Mouse (Mus musculus): ENCODE results near the gene Plekha6.

Gene Plekha6

DNA sequence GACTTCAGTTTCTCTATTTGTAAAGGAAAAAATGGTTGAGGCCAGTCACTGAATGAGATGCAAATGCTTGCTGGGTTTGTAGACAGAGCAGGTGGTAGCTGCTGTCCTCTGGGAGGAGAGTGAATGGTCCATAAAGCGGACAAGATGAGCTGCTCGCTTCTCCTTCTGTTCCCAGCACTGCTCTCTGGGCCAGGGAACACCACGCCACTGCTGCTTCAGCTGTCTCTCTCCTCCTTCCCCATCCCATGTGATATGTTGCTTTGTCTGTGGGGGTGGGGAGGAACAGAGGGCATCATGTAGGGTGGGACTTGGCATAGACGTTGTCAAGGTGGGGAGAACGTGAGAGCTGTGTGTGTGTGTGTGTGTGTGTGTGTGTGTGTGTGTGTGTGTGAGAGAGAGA, 53.0 kb downstream of the Plekha6 start:
- no peak for DNase-seq

DNA sequence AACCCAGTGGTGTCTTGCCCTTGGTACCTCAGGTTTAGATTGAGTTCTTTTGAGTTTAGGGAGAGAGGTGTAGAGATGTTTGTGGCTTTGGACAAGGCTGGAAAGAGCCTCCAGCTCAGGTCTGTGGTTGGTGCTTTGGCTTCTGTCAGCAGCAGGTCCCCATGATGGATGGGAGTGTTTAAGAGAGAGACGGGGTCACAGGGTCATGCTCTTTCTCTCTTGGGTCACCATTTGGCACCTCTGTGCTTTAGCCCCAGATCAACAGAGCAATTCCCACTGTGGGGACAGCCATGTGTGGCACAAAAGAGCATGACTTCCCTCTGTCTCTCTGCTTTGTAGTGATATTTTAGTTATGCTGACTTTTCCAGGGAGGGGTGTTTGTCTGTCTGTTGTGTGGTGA, 55.1 kb downstream of the Plekha6 start:
- DNase-seq = no peak

DNA sequence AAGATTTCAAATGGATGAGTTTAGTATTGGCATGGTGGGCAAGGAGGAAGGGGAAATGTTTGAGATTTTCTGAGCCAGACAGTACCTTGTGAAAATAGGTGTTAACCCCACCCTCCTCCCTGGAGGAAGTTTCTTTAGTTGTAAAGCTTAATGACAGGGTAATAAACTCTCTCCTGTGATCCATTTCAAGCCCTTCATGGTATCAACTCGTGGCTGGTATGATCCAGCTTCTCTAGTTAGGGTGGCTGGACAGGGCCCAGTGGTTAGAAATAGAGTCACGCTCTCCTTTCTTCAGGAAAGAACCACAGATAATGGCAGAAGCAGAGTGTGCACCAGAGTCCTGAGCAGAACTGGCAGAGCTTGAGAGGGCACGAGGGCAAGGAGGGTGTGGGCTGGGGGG, 57.4 kb downstream of the Plekha6 start:
- DNase-seq = no peak

DNA sequence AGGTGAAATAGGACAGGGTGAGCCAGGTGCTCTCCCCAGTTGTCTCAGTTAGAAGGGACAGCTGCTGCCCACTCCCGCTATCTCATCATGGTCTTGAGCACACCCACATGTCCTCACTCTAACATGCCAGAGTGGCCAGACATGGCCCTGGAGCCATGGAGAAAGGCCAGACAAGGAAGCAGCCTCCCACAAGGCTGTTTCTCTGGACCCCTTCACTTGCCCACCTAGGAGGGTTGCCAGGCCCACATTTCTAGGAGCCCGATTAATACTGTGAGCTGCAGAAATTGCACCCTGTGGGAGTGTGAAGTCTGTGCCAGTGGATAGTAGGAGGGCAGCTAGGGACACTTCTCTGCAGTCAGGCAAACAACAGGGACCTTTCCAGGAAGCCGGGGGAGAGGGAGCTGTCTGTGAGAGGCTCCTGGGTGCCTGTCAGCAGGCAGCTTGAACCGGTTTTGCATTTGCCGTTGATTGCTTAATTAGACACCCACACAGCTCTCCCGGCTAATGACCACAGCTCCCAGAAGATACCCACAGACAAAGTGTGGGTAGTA, 58.5 kb downstream of the Plekha6 start:
- no peak for DNase-seq

DNA sequence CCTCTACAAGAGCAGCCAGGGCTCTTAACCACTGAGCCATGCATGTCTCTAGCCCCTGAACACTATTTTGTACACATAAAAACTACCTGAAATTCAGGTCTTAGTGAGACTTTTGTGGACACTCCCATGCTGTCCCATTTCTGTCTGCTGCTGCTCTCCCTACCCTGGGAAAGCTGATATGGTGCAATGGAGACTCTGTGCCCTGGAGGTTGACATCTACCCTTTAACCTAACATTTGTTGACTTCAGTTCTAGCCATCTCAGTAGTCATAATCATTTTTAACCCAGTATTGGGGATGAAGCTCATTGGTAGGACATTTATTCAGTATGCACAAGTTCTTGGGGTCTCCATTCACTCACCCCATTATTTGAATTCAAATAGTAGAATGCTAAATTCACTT, 60.7 kb downstream of the Plekha6 start:
- DNase-seq = no peak

DNA sequence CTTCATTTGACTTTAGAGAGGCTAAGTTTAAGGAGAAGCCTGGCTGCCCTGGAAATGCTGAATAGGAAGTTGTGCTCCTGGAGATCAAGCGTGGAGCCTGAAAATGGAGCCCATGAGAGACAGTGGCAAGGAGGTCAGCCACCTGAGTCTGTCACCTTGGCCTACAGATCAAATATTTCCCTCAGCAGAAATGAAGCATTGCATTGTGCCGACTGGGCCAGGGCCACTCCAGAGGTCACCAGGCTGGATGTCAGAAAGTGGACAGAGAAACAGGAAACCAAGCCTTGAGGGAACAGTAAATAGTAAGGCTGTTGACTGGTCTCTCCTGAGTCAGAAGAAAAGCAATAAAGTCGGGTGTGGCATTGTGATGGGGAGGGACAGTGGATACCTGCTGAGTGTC, 61.1 kb downstream of the Plekha6 start:
- DNase-seq = no peak

DNA sequence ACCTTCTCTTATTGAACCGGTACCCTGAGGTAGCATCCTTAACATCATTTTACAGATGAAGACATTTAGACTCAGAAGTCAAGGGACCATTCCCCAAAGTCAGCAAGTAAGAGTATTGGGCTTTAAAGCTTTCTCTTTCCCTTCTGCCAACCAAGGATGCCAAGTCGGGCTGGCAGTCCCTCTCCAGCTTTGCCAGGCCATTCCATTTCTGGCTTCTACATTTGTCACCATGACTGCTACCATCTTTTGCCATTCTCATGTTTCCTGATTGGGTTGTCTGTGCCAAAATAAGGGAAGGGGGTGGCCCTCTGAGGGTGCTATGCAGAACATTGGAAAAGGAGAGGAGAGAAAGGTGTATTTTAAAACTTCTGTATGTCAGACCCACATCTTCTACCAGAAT, 61.6 kb downstream of the Plekha6 start:
- DNase-seq = no peak

DNA sequence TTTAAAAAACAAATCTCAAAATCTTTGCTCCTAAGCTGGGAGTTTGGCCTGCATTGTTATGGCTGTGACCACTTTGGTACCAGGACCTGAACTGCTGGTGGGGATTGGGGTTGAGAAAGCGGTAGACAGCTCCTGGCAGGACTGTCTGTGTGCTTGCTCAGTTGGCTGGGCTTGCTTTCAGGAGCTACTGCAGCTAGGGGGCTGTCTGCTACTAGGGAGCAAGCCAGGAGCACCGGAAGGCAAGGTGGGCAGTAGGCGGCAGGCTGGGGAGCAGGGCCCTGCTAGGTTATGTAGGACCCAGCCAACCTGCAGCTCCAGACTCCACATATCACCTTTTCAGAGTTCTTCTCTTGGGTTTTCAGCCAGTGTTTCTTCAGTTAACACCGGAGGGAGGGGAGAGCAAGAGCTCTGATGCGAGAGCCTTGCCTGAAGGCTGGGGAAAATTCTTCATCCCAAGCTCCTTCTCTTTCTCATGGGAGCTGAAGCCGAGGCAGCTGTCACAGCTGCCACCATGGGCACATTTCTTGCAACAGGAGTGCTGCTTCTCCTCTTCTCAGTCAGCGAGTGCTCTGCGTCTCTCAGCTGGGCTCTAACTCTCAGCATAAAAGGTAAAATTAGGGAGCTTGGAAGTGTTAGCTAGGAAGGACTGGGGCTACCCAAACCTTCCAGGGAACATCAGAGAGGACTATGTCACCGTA, 62.1 kb downstream of the Plekha6 start:
- DNase-seq = peak; percentile 25 to 37

DNA sequence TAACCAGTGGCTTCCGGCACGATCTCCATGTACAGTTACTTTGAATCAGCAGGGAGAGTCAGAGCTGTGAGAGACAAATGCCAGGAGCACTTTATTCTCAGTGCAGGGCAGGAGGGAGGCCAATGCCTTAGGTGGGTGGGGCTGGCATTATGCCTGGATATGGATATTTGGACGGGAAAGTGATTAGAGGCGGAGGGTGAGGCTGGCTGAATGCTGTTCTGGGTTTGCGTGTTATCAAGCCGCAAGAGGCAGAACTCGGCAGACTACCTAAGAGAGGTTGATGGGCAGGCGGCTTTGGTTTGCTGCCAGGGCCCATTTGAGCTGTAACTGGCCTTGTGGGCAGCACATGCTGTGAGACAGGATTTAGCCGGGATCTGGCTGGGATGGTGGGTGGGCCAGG, 62.9 kb downstream of the Plekha6 start:
- peak; percentile 53 to 59 for DNase-seq

DNA sequence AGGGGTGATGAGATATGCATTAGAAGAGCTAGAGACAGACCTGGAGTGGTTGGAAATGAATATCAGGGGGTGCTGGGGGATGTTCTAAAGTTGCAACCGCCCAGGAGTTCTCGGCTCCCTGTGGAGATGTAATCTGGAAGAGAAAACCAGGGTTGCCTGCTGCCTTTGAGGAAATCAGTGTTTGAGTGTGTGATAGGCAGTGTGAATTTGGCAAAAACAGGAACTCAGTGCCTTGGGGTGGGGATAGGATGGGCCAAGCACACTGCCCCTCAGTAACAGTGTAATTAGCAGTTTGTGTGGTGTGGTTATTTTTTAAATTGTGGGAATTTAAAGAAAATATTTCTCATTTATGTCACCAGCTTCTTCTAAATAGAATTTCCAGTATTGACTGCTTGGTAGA, 63.4 kb downstream of the Plekha6 start:
- DNase-seq = no peak

DNA sequence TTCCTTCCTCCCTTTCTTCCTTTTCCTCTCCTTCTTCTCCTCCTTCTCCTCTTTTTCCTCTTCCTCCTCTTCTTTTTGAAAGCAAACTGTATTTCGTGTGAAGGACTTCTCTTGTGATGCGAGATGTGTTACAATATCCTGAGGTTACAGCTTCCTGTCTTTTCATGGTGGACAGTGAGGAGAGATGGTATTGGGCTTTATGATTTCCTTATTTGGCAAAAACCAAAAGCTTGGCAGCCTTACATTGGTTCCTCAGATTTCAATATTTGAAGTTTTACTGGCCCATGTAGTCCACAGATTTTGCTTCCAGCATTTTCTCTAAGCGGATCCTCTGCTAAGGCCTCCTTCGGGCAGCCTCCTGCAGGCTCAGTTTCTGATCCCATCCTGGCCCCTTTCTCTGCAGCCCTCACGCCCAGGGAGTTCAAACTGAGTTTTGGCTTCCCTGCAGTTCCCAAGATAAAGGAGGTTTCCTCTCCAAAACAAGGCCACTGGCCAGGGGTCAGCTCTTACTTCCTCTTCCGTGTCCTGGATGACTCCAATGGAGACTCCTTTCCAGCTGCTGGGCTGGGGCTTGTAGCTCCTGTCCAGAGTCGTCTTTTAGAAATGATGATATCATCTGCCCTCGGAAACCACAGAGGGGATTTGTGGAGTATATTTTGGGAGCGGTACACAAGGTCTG, 64.9 kb downstream of the Plekha6 start:
- no peak for DNase-seq

DNA sequence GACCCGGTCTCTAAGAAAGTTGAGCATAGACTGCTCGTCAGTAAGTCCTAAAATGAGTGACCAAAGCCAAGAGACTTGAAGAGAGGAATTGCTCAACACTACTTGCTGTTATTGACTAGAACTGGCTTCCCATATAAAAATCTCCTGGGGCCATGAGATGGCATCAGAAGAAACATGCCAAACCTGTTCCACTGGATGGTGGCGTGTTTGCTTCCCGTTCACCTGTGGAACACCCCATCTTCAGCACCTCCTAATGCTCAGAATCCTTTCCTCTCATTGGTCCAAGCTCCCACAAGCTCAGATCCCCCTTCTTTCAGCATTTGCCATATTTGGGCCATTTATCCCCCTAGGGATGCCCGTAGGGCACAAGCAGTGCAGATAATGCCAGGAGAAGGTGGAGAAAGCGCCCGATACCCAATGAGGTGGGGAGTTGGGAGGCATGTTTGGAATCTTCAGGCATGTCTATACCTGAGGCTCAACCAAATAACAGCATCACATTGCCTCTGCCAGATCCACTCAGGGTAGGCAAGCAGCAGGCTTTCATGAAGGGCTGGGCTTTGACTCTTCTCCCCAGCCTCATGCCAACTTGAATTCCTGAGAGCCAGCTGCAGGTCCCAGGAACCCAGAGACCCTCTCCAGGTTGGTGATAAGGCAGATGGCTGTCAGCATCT, 67.6 kb downstream of the Plekha6 start:
- DNase-seq = no peak

DNA sequence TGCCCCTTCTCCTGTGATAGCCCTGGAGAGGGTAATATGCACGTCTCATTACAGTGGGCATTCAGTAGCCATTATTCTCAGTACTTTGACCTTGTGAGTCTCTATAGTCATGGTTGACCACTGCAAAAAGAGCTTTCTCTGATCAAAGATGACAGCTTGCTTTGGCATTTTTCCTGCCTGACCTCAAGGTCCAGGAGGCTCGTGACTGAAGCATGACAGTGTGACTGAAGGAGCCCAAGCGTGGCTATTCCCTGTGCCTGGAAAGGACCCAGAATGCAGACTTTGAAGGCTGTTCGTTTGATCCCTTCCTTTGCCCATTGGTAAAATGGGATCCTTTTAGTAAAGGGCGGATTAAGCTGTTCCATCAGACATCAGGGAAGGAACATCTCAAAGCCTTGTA, 71.9 kb downstream of the Plekha6 start:
- DNase-seq = no peak

DNA sequence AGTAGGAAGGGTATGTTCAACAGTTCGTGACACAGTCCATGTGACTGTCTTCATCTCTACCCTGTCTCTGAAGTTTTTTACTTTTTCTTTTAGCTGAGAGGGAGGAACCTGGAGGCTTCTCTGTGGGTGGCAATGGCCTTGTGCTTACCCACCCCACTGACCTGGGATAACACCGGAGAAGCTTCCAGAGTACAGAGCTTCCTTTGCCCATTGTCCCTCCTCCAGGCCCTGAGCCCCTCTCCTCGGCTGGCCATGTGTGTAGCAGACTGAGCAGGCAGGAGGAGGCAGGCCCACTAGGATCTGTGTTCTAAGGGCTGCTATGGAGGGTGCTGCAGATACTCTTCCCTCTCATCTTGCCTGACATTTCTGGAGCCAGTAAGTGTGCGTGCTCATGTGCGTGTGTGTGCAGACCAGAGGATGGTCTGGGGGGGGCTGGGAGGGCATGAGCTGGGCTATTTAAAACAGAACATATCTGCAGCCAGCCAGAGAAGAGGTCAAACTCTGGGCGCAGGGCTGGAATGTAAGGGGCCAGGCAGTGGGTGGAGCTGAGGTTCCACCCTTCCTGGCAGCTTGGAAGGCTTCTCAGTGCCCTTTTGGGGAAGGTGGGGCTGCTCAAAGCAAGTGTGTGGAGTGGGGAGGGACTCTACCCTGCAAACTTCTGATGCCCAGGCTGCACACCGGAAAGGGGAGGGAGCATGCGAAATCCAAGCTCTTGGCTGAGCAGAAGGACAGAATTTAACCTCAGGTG, 72.9 kb downstream of the Plekha6 start:
- no peak for DNase-seq

DNA sequence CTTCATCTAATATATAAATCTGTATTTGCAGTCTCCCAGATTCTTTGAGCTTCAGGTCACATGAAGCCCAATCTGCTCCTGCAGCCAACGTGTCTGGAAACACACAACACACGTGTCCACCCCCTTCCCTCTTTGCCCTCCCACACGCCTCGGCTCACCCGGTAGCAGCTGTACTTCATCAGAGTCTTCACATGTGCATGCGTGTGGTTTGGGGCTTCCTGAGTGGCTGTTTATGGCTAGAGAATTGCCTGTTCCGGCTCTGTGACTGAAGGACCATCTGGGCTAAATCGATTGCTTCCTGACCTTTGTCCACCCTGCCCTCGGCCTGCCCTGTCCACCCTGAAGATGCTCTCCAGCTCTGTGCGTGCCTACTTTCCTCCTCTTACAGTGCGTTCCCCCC, 73.7 kb downstream of the Plekha6 start:
- no peak for DNase-seq

DNA sequence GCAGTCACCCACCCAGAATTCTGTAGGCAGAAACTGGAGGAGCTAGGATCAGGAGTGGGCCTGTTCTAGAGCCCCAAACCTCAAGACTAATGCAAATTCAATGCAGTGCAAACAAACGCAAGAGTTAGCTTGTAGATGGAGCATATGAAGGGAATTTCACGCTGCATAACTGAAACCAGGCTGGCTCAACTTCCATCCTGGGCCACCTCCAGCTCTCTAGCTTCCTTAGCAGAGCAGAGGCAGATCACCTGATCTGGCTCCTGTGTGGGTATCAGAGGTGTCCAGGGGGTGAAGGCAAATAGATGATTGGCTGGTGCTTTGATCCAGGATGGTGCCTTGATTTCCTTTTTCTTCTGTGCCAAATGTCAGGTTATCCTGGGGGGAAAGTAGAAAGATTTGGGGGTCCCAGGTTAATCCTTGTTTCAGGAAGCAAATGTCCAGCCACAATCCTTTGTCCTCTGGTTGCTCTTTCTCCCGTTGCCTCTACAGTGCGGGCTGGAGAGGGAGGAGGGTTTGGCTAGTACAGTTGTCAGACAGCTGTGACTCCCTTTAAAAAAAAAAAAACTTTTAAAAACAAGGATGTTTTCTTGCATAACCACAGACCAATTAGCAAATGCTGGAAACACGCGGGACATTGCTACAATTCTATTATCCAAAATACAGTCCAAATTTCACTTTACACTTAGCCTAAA, 75.3 kb downstream of the Plekha6 start:
- DNase-seq = no peak

DNA sequence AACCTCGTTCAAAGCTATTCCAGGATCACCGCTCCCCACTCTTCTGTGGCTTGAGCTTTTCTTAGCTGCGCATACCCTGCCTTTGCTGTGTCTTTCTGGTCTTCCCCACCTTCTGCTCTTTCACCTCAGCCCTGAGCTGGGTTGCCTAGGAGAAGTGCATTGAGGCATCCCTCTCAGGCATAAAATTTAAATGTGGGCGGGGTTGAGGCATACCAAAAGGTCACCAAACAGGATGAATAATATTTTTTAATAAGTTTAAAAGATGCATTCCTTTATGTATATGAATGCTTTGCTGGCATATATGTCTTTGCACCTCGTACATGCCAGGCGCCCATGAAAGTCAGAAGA, 75.8 kb downstream of the Plekha6 start:
- no peak for DNase-seq

DNA sequence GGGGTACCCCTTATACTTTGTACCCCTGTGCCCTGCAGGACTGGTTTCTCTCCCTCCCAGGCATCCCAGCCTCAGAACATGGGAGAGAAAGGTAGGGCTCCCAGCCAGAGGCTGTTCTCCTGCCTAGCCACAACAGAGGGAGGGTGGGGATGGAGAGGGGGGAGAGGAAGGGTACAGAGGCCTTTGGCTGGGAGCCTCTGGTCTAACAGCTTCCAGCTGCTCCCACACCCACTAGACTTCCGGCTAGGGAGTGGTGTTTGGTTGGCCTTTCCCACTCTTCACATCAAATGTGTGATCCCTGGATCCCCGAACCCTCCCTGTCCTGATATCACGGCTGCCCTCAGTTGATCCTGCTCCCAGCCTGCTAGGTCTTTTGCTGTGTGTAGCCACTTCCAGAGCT, 76.9 kb downstream of the Plekha6 start:
- DNase-seq = no peak

DNA sequence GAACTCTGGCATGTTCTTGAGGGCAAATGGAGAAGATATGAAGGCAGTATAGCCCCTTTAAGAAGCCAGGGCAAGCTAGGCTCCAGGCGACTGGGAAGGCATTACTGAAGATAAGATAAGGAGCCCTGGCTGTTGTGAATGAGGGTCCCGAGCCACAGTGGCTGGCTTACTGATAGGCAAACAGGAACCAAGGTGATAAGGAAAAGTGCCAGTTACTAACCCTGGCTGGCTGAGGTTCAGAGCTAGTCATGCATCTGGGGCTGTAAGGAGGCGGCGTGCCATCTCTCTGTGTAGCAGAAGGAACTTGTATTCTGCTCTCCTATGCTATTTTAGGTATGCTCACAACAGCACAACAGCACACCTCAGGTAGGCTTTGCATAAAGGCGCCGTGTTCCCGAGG, 80.7 kb downstream of the Plekha6 start:
- DNase-seq = no peak

DNA sequence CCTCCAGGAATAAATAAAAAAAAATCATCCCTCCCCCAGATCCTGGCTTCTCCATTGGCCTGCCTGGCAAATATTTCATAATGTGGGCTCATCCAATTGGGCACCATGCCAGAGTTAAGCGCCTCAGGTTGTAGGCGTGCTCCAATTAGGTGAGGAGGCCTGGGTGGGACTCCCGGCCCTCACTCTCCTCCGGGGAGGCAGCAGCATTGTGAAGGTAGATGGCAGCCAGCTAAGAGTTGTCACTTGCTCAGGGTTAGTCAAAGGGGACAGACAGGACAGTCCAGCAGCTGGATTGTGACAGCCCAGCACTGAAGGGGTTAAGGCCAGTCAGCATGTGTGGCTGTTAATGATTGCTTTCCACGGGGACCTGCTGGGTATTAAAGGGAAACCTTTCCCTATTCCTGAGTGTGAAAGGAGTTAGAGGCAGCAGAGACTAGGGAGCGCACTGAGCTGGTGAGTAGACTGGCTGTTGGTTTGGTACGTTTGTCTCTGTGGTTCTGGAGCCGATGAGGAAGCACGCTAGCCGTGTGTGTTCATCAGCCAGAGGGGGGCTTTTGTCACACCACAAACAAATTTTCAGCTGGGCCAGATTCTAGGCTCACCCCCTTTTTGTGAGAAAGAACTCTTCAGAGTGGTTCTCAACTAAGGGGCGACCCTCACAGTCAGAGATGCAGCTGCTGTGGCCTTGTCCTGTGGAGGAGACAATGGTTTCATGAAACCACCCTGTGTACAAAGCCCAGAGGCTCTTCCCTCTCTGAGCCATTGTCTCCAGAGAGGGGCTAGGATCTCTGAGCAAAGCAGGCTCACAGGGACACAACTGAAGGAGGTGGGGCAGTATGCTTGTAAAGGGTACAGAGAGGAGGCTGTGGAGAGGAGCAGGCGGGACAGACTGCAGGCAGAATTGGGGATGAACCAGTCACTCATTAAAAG, 81.9 kb downstream of the Plekha6 start:
- no peak for DNase-seq

DNA sequence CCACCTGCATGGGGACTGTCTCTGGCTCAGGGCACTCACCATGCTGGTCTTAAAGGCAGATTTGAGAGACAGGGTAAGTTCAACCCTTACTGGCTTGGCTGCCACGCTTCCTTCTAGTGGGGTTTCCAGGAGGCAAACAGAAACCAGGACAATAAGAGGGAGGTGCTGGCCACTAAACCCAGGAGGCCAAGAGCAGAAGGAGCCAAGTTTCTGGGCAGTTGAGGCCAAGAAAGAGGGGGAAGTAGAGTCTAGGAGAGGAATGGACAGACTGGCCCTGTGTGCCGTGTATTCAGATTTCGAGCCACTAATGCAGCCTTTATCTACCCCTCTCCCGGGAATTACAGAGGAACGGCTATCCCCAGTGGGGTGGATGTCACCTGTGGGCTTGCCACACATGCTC, 83.2 kb downstream of the Plekha6 start:
- no peak for DNase-seq

DNA sequence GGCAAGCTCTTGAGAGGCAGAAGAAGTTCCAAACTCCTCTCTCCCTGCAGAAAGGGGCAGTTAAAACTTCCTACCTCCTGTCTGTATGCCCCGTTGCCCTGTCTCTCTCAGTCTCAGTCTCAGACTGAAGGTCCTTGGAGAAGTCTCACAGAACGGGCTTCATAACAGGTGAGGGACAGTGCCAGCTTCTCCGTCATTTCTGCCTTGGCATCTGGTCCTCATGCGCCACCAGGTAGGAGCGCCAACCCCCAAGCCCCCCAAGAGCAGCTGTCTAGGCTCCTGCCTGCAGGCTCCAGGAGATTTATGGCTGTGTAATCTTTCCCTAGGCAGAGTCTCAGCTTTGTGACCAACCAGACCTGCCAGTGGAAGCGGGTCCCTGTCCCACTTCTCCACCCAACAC, 86.8 kb downstream of the Plekha6 start:
- no peak for DNase-seq
